Mouse (Mus musculus): ENCODE data around the gene Eps15.
"Not testable (repeated sequence)": the region's sequence is repeated elsewhere in the genome, so short reads cannot be mapped to it uniquely, and the experiment has no call there.

Gene Eps15

DNA sequence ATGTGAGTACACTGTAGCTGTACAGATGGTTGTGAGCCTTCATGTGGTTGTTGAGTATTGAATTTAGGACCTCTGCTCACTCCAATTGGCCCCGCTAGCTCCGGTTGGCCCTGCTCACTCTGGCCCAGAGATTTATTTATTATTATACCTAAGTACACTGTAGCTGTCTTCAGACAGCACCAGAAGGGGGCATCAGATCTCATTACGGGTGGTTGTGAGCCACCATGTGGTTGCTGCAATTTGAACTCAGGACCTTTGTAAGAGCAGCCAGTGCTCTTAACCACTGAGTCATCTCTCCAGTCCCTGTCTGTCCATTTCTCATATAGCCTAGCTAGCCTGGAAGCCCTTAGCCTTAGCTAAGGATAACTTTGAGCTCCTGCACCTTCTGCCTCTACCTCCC lies 124.8 kb downstream of the Eps15 start:
- not testable (repeated sequence) for DNase-seq

DNA sequence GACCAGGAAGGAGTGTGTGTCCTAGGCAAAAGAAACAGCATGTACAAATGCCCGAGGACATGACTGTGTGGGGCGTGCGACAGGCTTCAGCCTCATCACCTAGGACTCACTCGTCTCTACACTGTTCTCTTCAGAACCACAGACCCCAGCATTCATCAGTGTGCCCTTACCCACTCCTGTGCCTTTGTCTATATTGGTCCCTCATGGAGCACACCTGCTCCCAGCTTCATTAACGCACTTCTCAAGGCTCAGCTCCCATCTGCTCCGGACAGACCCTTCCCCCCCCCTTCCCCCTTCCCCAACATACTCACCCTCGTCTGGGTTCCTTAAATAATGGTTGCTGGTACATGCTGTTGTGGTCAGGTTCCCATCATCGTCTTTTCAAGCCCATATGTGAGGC lies 125.3 kb downstream of the Eps15 start:
- no peak for DNase-seq

DNA sequence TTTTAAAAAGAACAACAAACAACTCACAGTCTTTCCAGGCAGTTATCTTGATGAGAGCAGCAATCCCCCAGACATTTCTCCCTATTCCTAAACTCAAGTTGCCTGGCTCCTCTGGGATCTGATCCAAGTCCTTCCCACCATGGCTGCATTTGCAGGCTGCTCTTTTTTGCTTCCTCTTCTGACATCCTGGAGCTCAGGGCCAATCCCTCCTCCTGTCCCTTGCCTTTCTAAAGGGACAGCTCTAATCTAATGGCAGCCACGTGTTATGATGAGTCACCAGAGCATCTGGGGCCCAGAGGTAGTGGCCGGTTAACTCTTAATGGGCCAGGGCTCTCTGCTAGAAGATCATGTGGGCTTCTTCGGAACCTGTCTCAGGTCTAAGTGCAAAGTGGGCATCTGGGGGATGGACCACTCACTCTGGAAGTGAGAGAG lies 126.0 kb downstream of the Eps15 start:
- peak; percentile 52 for DNase-seq

DNA sequence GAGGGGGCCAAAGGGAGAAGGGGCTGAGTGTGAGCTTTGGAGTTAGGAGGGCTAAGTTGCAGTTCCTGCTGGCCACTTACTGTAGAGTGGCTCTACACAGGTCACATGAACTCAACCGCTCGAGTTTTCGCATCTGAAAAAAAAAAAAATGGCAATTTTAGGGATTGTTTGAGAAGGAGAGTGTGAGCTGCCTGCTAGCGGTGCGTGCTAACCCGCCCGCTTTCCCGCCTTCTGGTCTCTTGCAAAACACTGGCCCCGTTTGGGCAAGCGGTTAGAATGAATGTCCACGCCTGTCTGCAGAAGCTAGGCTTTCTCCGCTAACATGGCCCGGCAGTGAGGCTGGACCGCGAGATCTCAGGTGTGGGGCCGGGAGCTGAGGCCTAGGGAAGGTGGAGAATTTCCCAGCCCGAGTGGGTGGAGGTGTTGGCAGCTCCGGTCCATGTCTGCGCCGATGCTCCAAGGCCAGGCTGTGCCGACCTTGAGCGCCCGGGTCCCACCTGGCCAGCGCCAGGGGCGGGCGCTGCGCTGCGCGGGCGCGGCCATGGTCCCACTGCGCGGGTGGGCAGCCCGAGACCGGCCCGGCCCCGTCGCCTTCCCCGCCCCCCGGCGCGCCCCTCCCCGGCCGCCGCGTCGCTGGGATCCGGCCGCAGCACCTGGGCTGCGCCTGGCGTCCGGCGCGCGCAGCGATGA lies 126.6 kb downstream of the Eps15 start, which contains the start of gene Ttc39a:
Ttc39a (plus strand) TSS at position 138 of the 690 bp plus-strand sequence.
- peak; percentile 47 for DNase-seq

DNA sequence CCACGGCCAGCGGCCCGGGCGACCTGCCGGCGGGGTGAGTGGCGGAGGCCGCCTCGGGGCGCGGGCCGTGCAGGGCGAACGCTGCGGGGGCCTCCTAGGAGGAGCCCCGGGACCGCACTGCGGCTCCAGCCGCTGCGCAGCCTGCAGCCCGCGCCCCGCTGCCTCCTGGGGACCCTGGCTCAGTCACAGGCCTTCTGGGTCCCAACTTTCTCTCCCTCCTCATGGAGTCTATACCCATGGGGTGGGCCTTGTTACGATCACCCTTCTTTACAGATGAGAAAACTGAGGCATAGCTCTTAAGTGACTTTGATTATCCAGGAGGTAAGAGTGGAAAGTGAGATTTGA lies 127.1 kb downstream of the Eps15 start:
- DNase-seq = no peak

DNA sequence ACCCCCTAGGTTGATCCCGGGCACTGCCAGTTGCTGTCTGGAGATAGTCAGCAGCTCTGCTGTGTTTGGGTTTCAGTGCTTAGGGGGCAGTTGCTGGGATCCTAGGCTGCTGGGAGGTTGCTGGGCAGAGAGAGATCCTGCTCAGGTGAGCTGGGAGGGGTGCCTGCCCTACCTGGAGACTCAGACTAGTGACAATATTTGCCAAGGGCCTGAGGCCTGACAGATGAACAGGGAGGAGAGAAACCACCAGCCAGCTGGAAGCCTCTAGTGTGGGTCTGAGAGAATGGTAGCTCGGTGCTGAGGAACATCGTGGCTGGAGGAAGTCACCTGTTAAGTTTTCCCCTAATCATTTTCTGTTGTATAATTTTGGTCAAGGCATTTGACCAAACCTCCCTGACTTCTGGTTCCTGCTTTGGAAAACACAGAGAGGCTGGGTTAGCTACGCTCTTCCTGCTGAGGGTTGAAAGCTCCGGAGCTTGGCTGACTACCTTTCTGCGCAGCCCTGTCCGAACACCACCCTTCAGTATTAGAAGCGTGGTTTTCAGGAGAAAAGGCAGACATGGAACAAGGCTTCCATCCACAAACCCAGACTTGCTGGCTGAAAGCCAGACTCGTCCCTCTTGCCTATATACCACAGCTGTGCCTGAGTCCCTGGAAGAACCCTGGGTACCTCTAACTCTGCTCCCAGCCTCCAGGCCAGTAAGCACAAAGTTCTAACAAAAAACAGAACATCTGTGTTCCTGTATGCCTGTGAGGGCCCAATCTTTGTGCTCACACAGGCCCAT lies 127.8 kb downstream of the Eps15 start:
- no peak for DNase-seq

DNA sequence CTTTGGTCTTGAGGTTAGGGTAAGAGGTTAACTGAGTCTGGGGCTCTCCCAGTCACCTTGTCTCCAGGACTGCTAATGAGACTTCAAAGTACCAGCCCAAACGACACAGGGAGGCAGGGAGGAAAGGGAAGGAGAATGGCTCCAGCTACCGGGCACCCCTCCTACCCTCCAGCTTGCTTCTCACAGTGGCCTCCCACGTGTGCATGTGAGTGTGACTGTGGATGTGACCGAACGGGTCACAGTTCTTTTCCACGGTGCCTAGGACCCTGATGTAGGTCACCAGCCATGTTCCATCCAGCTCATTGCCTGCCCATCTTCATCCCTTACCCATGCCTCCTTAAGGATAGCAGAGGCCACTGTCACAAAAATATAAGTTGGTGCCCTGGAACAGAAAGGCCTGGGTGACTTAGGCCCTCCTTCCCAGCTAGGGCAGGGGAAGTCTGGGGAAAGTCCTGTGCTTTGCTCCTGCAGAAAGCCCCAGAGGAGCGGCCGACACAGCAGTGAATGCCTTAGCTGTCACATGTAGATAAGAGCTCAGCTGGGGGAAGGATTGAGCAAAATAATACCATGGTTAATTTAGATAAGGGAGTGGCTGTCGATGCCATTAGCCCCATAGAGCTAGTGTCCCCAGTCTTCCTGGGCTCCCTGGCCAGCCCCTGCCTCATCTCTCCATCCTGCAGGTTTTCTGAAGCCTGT lies 130.8 kb downstream of the Eps15 start:
- no peak for DNase-seq

DNA sequence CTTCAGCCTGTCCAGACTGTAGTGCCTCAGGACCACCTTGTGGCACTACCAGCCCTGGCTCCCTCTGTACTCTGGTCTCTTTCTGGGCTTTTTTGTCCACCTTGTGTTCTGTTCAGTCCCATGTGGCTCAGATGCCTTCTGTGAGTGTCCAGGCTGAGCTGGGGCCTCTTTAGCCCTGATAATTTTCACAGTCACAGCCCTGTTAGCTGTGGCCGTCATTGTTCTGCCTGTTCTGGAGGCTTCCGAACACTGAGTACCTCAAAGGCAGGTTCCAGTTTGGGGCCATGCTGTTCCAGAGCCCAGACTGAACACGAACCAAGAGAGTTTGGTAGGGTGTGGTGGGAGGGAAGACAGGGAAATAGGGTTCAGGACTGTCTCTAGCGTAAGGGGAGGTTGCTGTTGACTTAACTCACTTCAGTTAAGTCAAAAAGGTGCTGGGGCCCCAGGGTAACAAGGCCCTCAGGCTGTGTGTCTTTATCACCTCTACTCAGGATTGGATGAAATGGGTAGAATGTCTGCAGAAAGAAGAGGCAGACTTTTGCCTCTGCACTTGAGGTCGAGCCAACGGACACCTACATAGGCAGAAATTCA lies 131.4 kb downstream of the Eps15 start:
- no peak for DNase-seq

DNA sequence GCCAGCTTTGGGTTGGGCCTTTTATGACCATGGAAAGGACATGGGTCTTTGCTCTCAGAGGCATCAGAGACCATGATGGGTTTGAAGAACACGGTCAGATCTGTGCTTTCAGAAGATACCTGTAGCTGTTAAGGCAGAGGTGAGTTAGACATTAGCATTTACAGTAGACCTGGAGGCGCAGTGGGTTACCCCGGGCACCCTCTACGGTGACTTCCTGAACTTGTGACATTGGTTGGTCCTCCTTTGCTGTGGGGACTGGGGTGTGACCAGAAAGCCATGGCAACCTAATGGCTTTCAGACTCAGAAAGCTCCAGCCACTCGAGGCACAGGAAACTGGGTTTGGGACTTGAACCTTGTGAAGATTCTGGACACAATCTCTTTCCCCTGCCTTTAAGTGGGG lies 132.2 kb downstream of the Eps15 start:
- no peak for DNase-seq

DNA sequence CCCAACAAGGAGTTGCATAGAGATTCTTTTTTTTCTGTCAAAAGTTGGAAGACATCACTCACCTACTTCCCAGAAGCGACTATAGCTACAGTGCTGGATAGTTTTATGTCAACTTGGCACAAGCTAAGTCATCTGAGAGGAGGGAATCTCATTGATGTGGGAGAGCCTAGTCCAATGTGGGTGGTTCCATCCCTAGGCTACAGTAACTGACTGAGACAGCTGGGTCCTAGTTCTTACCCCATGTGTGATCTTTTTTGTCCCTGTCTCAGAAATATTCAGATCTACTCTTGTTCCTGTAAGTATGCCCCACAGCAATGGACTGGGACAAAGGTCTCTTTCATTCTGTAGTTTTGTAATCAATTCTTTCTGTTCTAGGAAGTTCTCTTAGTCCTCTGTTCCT lies 137.9 kb downstream of the Eps15 start:
- no peak for DNase-seq

DNA sequence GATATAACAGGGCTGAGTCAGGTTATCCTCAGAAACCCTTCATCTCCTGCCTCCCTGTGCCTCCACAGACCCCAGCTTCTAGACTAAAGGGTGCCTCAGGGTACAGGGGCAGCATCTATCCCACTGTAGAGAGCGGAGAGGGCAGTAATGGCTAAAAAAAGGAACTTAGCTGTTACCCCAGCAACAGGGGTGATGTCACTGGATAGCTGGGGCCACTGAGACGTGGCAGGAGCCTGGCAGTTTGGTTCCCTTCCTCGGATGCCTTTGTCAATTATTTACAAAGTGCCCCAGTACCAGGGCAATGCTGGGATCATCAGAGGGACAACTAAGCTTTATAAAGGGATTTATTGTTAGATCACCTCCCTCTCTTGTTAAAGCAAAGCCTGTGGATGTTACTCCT lies 138.9 kb downstream of the Eps15 start:
- DNase-seq = peak; percentile 47

DNA sequence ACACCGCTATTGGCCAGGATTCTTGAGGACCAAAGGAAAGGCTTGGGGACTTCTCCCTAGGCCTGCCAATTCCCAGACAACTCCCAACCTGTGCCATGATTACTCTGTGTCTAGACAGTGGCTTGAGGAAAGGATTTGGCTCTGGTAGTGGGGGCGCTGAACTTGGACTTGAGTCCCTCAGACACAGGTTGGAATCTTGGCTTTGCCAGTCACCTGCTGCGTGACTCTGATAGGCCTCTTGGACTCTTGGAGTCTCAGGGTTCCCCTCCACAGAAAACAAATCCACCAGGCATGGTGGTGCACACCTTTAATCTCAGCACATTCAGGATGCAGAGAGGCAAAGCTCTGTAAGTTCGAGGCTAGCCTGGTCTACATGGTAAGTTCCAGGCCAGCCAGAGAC lies 139.5 kb downstream of the Eps15 start:
- peak; percentile 41 for DNase-seq

DNA sequence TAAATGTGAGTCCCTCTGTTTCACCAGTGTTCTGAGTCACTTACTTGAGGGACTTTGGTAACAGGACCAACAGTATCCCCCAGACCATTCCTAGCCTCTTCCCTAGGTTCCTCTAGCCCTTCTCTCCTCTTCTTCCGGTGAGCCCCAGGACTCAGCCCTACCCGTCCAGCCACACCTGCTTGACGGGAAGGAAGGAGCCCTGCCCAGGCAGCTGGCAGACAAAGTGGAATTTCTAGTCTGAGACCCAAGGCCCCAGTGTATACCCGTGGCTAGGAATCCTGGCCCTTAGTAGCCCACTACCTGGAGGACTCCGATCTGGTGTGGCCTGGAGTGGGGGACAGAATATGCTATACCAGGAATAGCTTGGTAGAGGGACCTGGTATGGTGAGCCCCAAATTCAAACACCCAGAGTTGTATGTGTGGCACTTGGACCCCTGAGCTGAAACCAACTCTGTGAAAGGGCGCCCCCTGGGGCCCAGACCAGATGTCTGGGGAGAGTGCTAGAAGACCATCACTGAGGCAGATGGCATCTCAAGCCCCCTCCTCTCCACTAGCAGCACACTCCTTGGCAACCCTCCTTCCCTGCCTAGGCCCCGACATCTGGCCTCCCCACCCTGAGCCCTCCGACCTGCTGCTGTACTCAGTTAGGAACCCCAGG lies 140.2 kb downstream of the Eps15 start:
- DNase-seq = no peak

DNA sequence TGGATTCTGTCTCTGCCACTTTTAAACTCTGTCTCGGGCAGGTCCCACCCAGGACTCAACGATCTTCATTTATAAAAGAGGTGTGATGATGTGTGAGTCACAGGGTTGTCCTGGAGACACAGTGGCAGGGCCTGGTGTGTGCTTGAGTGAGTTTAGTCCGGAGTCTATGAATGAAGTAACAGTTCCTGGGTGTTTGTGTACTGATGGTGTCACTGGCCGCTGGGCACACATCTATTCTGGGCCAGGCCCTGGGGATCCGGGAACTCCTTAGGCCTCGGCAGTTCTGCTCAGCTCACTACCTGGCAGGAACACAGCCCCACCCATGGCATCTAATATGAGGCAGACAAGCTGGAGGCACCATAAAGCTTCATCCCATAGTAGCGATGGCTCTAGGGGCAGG lies 141.5 kb downstream of the Eps15 start:
- no peak for DNase-seq

DNA sequence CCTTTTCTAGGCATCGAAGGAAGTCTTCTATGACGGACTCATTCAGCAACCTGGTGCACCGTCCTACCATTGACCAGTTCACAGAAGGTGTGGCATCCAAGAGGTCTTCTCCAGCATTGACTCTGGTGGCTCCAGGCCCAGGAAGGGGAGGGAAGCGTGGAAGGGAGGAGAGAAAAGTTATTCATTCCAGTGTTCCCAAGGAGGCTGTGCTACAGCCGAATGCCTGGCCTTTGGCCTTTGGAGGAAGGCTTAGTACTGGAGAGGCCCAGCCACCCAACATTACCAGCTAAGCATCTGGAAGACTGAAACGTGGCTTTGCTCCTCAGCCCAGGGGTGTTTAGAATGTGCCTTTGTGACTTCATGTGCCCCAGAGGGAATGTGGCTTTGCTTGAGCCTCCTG lies 142.4 kb downstream of the Eps15 start:
- peak; percentile 57 for DNase-seq

DNA sequence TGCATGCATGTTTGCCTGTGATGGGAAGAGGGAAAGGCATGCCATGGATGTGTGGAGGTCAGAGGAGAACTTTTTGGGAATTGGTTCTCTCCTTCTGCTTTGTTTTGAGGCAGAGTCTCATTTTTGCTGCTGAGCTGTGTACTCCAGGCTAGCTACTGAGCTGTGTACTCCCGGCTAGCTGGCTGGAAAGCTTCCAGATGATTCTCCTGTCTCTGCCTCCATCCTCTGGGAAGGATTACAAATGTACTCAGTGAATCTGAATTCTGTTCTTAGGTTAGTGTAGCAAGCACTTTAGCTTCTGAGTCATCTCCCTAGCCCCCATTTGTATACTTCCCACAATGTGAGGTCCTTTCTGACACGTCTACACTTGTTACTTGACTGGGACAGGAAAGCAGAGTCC lies 143.4 kb downstream of the Eps15 start:
- no peak for DNase-seq

DNA sequence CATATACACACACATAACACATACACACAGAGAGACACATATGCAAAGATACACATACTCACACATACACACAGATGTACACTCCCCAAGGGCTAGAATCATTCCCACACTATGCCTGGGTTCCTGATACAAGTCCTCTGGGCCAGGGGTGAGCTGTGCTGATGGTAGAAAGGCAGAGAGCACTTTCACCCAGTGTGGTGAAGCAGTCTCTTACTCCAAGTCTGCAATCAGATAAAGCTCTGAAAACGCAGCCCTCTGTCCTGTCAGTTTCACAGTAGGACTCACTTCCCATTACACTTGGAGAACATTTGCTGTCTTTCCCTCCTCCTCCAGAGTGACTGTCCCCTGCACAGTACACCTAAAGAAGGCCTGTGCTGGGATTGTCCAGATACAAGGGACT lies 147.0 kb downstream of the Eps15 start:
- no peak for DNase-seq

DNA sequence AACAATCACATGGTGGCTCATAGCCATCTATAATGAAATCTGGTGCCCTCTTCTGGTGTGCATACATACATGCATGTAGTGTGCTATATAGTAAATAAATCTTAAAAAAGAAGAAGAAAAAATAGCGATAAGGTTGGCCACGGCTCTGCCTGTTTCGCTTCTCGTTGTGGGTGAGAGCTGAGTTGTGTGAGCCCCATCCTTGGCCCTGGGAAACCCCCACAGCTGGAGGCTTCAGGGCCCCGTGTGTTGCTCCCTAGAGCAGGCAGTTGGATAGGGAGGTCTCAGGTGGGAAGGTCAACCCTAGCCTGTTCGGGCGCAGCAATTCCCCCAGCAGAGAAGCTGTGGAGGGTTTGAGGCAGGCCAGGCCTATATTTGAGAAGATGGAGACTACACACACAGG lies 150.2 kb downstream of the Eps15 start:
- DNase-seq = no peak

DNA sequence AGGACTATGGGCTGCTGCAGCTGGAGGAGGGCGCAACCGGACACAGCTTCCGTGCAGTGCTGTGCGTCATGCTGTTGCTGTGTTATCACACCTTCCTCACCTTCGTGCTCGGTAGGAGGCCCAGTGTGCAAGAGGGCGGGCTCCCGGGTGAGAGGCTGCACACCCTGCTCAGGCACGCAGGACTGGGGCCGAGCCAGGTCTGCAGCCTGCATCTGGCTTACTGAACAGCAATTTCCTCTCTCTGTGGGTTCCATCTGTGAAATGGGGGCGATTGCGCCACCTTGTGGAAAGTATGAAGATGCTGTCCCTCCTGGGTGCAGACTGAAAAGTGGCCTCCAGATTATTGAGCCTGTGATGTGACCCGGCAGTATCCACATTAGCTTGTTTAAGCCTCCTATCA lies 150.8 kb downstream of the Eps15 start:
- DNase-seq = peak; percentile 64

DNA sequence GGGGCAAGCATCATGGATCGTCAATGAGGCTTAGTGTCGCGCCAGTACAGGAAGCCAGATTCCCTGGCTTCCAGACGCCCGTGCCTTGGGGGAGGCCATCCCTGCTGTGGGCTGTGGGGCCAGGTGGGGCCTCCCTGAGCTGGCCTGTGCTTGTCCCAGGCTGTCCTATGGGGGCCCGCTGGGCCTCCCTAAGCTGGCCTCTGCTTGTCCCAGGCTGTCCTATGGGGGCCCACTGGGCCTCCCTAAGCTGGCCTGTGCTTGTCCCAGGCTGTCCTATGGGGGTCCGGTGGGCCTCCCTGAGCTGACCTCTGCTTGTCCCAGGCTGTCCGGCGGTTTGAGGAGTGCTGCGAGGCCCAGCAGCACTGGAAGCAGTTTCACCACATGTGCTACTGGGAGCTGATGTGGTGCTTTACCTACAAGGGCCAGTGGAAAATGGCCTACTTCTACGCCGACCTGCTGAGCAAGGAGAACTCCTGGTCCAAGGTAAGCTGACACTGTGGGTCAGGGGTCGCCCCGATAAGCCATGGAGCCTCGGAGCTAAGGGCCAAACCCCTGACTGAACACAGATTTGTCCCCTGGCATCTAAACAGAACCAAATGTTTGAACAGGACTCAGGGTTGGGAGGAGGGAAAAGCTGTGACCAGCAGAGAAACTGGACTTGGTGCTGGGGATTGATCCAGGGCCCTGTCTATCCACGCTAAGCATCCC lies 152.8 kb downstream of the Eps15 start:
- no peak for DNase-seq

DNA sequence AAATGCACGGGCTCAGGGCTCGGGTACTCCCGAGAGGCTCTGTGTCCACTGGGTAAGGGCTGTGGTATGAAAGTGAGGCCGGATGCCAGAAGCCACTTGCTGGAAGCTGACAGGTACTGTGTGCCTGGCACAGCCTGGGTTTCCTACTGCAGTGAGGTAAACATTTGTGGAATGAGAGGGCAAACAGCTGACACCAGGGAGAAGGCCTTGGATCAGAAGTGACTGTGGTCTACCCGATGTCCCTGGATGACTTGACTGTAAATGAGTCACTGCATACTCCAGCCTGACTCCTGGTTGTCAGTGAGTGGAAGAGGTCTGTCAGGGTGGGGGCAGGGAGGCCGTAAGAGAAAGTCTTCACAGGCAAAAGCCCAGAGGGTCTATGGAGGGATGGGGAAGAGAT lies 153.6 kb downstream of the Eps15 start:
- DNase-seq = peak; percentile 50

DNA sequence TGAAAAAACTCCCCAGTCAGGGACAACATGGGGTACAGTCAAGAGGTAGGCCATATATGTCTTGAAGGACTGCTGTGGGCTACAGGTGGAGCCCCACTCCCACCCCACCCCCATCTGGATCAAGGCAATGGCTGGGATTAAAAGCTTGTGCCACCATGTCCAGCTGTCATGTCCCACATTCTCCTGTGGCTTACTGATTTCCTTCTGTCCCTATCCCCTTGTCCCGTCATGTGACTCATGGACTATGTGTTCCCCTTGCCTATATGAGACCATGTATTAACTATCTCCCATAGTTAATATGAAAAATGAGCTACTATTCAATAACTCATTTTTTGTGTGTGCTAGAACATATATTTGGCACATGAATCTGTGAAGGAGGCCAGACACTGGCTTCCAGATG lies 154.2 kb downstream of the Eps15 start:
- DNase-seq = no peak

All from kidney, adult 18-20 months (tissue).